Mouse (Mus musculus): ENCODE data around the gene Gga3. TPM values are rescaled to one million over a fixed set of nuclear protein-coding genes. Genes with fewer than 3 reads are reported as not detected.
"Not testable (repeated sequence)": the region's sequence is repeated elsewhere in the genome, so short reads cannot be mapped to it uniquely, and the experiment has no call there.

The Gga3 gene
- polyA plus RNA-seq (2014; fragmentation: Nextera tagmentation; extraction: Ambion mirVana) = 36.5 and 37.1 TPM in 2 replicates

- under 1% methylated on average over 91 of the region's 93 CpGs for WGBS
Observed at GRCm38 (mm10) chr11:115603476-115604303, at the start of gene Gga3, which contains the start of gene Mrps7. Gga3 (minus strand) TSS chr11:115604051. Mrps7 (plus strand) TSS chr11:115603925.

GRCm38 (mm10) chr11:115653194-115653593, 49.3 kb upstream of the Gga3 start:
- H3K4me3 ChIP-seq (ENCODE audit: low read depth, low read length) = no peak overlapping the region
- H3K4me1 ChIP-seq (replicated peaks; ENCODE audit: control insufficient read depth, insufficient read depth, low read length) = no peaks in the 10 kb centered on the region
- H3K27ac ChIP-seq (ENCODE audit: low read depth, low read length) = no peak overlapping the region
- DNase-seq (ENCODE audit: low spot score) = no peak
- no peaks in the 10 kb centered on the region for H3K9me3 ChIP-seq (ENCODE audit: control insufficient read depth, low read length)
- no peak for ATAC-seq (replicated peaks; ENCODE audit: low FRiP score)
- H3K36me3 ChIP-seq (ENCODE audit: control insufficient read depth, insufficient read depth, low read length) = no peaks in the 10 kb centered on the region; the same call in 1 of the 2 replicates
- H3K9ac ChIP-seq (ENCODE audit: low read length) = no peak overlapping the region
- no peaks in the 10 kb centered on the region for H3K27me3 ChIP-seq (ENCODE audit: control insufficient read depth, insufficient read depth, low read length)
- 90% methylated on average over 3 of the region's 3 CpGs for WGBS
- H3K4me2 ChIP-seq (ENCODE audit: low read depth, low read length, severe bottlenecking) = no peak overlapping the region

More at GRCm38 (mm10) chr11:115603476-115604303, at the start of gene Gga3, which contains the start of gene Mrps7:
- Histone ChIP-seq H3K9ac (ENCODE audit: low read length) (peak within 1 kb of the TSS; percentile 94), H3K27me3 (ENCODE audit: control insufficient read depth, insufficient read depth, low read length) (no peaks in the 10 kb centered on the region), H3K4me2 (ENCODE audit: low read depth, low read length, severe bottlenecking) (peak within 1 kb of the TSS; percentile 94), H3K36me3 (ENCODE audit: control insufficient read depth, insufficient read depth, low read length) (peaks cover 16% of the 10 kb centered on the region; the same call in 1 of the 2 replicates), H3K4me3 (ENCODE audit: low read depth, low read length) (peak within 1 kb of the TSS; percentile 96), H3K27ac (ENCODE audit: low read depth, low read length) (peak within 1 kb of the TSS; percentile 75), H3K9me3 (ENCODE audit: control insufficient read depth, low read length) (no peaks in the 10 kb centered on the region), H3K4me1 (replicated peaks; ENCODE audit: control insufficient read depth, insufficient read depth, low read length) (peaks cover 10% of the 10 kb centered on the region)
- DNase-seq (ENCODE audit: low spot score) (peak; percentile 93), ATAC-seq (replicated peaks; ENCODE audit: low FRiP score) (peak; percentile 98)

- no peaks in the 10 kb centered on the region; the same call in 1 of the 2 replicates for H3K36me3 ChIP-seq (ENCODE audit: control insufficient read depth, insufficient read depth, low read length)
- no peak overlapping the region for H3K4me2 ChIP-seq (ENCODE audit: low read depth, low read length, severe bottlenecking)
- H3K9ac ChIP-seq (ENCODE audit: low read length) = no peak overlapping the region
- ATAC-seq (replicated peaks; ENCODE audit: low FRiP score) (no peak), DNase-seq (ENCODE audit: low spot score) (no peak)
- H3K27me3 ChIP-seq (ENCODE audit: control insufficient read depth, insufficient read depth, low read length) = no peaks in the 10 kb centered on the region
- H3K27ac ChIP-seq (ENCODE audit: low read depth, low read length) = no peak overlapping the region
- no peaks in the 10 kb centered on the region for H3K9me3 ChIP-seq (ENCODE audit: control insufficient read depth, low read length)
- H3K4me3 ChIP-seq (ENCODE audit: low read depth, low read length) = no peak overlapping the region
- WGBS = 88% methylated on average over 3 of the region's 3 CpGs
- H3K4me1 ChIP-seq (replicated peaks; ENCODE audit: control insufficient read depth, insufficient read depth, low read length) = no peaks in the 10 kb centered on the region
Observed at GRCm38 (mm10) chr11:115651680-115652079, 47.8 kb upstream of the Gga3 start.

- Histone ChIP-seq H3K9ac (ENCODE audit: low read length) (no peak overlapping the region), H3K4me2 (ENCODE audit: low read depth, low read length, severe bottlenecking) (no peak overlapping the region), H3K36me3 (ENCODE audit: control insufficient read depth, insufficient read depth, low read length) (no peaks in the 10 kb centered on the region; the same call in 1 of the 2 replicates), H3K4me1 (replicated peaks; ENCODE audit: control insufficient read depth, insufficient read depth, low read length) (no peaks in the 10 kb centered on the region), H3K27me3 (ENCODE audit: control insufficient read depth, insufficient read depth, low read length) (no peaks in the 10 kb centered on the region), H3K9me3 (ENCODE audit: control insufficient read depth, low read length) (no peaks in the 10 kb centered on the region), H3K27ac (ENCODE audit: low read depth, low read length) (no peak overlapping the region), H3K4me3 (ENCODE audit: low read depth, low read length) (no peak overlapping the region)
- DNase-seq (ENCODE audit: low spot score) = no peak
- no peak for ATAC-seq (replicated peaks; ENCODE audit: low FRiP score)
- WGBS = 72% methylated on average over 10 of the region's 10 CpGs
Observed at GRCm38 (mm10) chr11:115649706-115650105, 45.9 kb upstream of the Gga3 start.

- Histone ChIP-seq H3K4me1 (replicated peaks; ENCODE audit: control insufficient read depth, insufficient read depth, low read length) (no peaks in the 10 kb centered on the region), H3K27me3 (ENCODE audit: control insufficient read depth, insufficient read depth, low read length) (no peaks in the 10 kb centered on the region), H3K9me3 (ENCODE audit: control insufficient read depth, low read length) (no peaks in the 10 kb centered on the region), H3K36me3 (ENCODE audit: control insufficient read depth, insufficient read depth, low read length) (no peaks in the 10 kb centered on the region; the same call in 1 of the 2 replicates), H3K9ac (ENCODE audit: low read length) (no peak overlapping the region), H3K4me2 (ENCODE audit: low read depth, low read length, severe bottlenecking) (no peak overlapping the region), H3K27ac (ENCODE audit: low read depth, low read length) (no peak overlapping the region), H3K4me3 (ENCODE audit: low read depth, low read length) (no peak overlapping the region)
- ATAC-seq (replicated peaks; ENCODE audit: low FRiP score) = no peak
- DNase-seq (ENCODE audit: low spot score) = no peak
- WGBS = 67% methylated on average over 6 of the region's 6 CpGs
Observed at GRCm38 (mm10) chr11:115647459-115647858, 43.6 kb upstream of the Gga3 start.

GRCm38 (mm10) chr11:115646439-115646838, 42.6 kb upstream of the Gga3 start:
- H3K36me3 ChIP-seq (ENCODE audit: control insufficient read depth, insufficient read depth, low read length) = no peaks in the 10 kb centered on the region; the same call in 1 of the 2 replicates
- WGBS = 95% methylated on average over 9 of the region's 9 CpGs
- ATAC-seq (replicated peaks; ENCODE audit: low FRiP score) = no peak

GRCm38 (mm10) chr11:115645498-115645897, 41.6 kb upstream of the Gga3 start:
- not testable (repeated sequence) for H3K27ac ChIP-seq (ENCODE audit: low read depth, low read length); H3K4me2 ChIP-seq (ENCODE audit: low read depth, low read length, severe bottlenecking); H3K9me3 ChIP-seq (ENCODE audit: control insufficient read depth, low read length); DNase-seq (ENCODE audit: low spot score); H3K36me3 ChIP-seq (ENCODE audit: control insufficient read depth, insufficient read depth, low read length); H3K4me1 ChIP-seq (replicated peaks; ENCODE audit: control insufficient read depth, insufficient read depth, low read length); H3K4me3 ChIP-seq (ENCODE audit: low read depth, low read length); ATAC-seq (replicated peaks; ENCODE audit: low FRiP score); H3K9ac ChIP-seq (ENCODE audit: low read length); H3K27me3 ChIP-seq (ENCODE audit: control insufficient read depth, insufficient read depth, low read length)
- 94% methylated on average over 14 of the region's 14 CpGs for WGBS

More at GRCm38 (mm10) chr11:115646439-115646838, 42.6 kb upstream of the Gga3 start:
- H3K4me1 ChIP-seq (replicated peaks; ENCODE audit: control insufficient read depth, insufficient read depth, low read length) = no peaks in the 10 kb centered on the region
- H3K27ac ChIP-seq (ENCODE audit: low read depth, low read length) = no peak overlapping the region
- H3K27me3 ChIP-seq (ENCODE audit: control insufficient read depth, insufficient read depth, low read length) = no peaks in the 10 kb centered on the region
- no peak overlapping the region for H3K9ac ChIP-seq (ENCODE audit: low read length)
- no peak overlapping the region for H3K4me2 ChIP-seq (ENCODE audit: low read depth, low read length, severe bottlenecking)
- no peak overlapping the region for H3K4me3 ChIP-seq (ENCODE audit: low read depth, low read length)
- no peak for DNase-seq (ENCODE audit: low spot score)
- H3K9me3 ChIP-seq (ENCODE audit: control insufficient read depth, low read length) = no peaks in the 10 kb centered on the region

GRCm38 (mm10) chr11:115644308-115644707, 40.5 kb upstream of the Gga3 start:
- H3K9me3 ChIP-seq (ENCODE audit: control insufficient read depth, low read length) = no peaks in the 10 kb centered on the region
- no peak overlapping the region for H3K27ac ChIP-seq (ENCODE audit: low read depth, low read length)
- 91% methylated on average over 13 of the region's 13 CpGs for WGBS
- no peak overlapping the region for H3K9ac ChIP-seq (ENCODE audit: low read length)
- H3K4me1 ChIP-seq (replicated peaks; ENCODE audit: control insufficient read depth, insufficient read depth, low read length) = no peaks in the 10 kb centered on the region
- no peak overlapping the region for H3K4me3 ChIP-seq (ENCODE audit: low read depth, low read length)
- no peak overlapping the region for H3K4me2 ChIP-seq (ENCODE audit: low read depth, low read length, severe bottlenecking)
- no peaks in the 10 kb centered on the region for H3K27me3 ChIP-seq (ENCODE audit: control insufficient read depth, insufficient read depth, low read length)
- ATAC-seq (replicated peaks; ENCODE audit: low FRiP score) (no peak), DNase-seq (ENCODE audit: low spot score) (no peak)
- no peaks in the 10 kb centered on the region; the same call in 1 of the 2 replicates for H3K36me3 ChIP-seq (ENCODE audit: control insufficient read depth, insufficient read depth, low read length)

All from forebrain, embryonic 11.5 days (tissue).